Mouse (Mus musculus) right cerebral cortex, postnatal 36 days (tissue): ENCODE results near the gene Swi5.
A peak's percentile ranks its signal among the peaks of the same experiment; 100 is the strongest.

Source experiments
- DNase-seq, 2 experiments: peaks; one replicate each; pipeline ENCODE4 v3.0.0; 2022; ENCODE audit warnings: low spot score in 2 of 2, mixed read lengths in 1 of 2

The Swi5 gene

GRCm38 (mm10) chr2:32260635-32261034 is 27.2 kb downstream of the Swi5 start:
- no peak for DNase-seq

DNA sequence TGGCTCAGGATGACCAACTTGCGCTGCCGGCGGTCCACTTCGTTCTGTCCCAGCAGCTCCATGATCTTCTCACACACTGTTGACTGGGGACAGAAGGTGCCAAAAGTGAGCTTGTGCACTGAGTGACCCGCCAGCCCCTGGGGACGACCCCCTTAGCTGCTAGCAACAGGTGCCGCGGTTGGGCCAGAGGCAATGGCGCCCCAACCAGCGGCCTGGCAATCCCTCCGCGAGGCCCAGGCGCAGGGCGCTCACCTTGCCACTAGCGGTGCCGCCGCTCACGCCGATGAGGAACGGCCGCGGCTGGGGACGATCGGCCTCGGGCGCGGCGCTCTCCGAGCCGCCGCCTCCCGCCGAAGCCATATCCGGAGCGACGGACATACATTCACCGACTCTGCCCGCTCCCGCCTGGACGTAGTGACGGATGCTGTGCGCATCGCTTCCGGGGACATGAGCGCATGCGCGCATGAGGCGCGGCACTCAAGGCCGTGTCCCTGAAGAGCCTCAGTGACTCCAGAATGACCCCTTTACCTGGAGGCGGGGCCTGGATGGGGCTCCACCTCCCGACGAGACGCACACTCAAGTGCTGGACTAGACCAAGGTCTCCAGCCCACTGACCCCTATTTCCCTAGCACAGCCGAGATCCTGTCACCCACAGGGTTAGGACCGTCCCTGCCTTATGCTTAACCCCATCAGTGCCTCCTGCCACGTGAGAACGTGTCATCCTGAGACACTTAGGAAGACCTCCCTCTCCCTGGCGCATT is 28.0 kb downstream of the Swi5 start, which contains the start of gene Uck1:
TSS of gene Uck1 (minus strand) at position 503 of the 761 bp plus-strand sequence.
- DNase-seq: peak; percentile 87

DNA sequence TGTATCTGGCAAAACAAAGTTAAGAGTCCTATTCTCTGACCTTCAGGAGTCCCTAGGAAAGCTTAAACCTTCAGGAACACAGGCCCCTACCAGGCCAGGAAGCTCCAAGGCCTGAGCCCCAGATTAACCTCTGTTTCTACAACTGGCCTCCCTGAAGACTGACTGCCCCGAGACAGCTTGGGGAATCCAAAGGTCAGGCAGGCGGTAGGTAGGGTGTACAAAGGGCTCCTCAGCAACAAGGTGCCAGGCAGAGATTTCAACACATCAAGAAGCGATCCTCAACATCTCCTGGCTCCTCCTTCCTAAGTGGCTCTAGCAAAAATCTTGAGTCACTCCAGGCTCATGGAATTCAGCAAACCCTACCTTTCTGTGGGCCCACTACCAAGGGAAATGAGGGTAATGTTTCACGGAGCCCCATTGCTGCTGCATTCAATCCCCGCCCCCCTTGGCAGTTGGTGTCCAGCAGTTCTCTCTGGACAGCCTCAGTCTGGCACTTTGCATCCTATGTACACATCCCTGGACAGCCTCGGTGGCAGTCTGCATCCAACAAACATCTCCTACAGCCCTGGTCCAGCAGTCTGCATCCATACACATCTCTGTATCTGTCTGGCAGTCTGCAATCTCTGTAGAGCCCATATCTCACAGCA is 28.9 kb downstream of the Swi5 start:
- DNase-seq: no peak

- no peak for DNase-seq
Measured at GRCm38 (mm10) chr2:32256273-32256672, 31.6 kb downstream of the Swi5 start.

DNA sequence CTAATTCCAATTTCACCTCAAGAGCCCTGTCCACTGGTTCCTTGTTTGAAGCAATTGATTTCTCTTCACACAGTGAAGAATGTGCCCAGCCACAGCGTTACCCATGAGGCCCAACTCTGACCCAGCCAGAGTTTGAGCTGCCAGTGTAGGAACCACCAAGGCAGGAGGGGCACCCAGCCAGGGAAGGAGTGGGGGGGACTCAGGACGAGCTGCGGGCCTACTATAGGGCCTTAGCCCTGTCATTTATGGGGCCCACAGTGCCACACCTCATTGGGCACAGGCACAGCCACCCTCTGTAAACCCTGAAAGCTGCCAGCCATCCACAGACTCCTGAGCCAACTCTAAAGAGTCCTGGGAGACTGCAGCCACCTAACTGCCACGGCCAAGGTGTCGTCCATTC is 33.3 kb downstream of the Swi5 start:
- no peak for DNase-seq

- no peak for DNase-seq
Measured at GRCm38 (mm10) chr2:32253352-32253751, 34.5 kb downstream of the Swi5 start.

DNA sequence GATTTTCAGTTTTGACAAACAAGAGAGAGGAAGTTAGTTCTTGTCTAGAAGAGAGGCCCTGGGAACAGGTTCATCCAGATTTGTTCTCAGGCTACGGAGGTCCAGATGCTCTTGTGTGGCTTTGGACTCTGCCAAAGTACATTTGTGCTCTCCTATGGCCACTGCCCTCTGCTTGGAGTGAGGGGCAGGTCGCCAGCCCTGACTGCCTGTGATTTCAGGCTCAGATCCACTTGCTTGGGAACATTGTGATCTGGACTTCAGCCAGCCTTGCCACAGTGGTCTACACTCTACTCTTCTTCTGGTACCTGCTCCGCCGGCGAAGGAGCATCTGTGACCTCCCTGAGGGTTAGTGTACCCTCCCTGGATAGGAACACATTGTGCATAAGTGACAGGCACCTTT is 35.2 kb downstream of the Swi5 start:
- no peak for DNase-seq

DNA sequence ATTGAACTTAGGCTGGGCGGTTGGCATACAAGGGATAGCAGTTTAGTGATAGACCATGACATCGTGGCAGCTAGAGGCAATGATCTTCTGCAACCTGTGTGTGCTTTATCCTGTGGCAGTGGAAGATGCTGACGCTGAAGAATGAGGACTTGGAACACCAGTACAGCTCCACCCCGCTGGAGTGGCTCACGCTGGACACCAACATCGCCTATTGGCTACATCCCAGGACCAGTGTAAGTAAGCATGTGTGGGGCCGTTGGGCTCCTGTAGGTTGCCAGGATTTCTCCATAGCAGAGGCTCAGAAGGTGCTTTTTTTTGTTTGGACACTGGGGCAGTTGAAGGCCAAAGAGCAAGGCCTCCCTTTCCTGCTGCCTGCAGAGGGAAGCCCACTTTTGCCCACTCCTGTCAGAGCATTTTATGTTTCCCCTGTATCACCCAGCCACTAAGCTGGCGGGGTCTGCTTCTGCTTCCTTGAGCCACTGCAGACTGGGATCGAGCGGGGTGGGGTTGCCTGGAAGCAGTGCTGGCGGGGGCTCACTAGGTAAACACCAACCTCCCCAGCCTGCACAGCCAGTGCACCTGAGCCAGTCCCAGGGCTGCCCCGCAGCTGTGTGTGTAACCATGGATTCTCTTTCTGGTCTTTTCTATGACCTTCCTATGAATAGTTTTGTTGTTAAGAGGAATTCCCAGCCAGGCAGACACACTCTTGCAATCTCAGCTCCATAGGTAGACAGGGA is 35.9 kb downstream of the Swi5 start:
- no peak for DNase-seq

DNA sequence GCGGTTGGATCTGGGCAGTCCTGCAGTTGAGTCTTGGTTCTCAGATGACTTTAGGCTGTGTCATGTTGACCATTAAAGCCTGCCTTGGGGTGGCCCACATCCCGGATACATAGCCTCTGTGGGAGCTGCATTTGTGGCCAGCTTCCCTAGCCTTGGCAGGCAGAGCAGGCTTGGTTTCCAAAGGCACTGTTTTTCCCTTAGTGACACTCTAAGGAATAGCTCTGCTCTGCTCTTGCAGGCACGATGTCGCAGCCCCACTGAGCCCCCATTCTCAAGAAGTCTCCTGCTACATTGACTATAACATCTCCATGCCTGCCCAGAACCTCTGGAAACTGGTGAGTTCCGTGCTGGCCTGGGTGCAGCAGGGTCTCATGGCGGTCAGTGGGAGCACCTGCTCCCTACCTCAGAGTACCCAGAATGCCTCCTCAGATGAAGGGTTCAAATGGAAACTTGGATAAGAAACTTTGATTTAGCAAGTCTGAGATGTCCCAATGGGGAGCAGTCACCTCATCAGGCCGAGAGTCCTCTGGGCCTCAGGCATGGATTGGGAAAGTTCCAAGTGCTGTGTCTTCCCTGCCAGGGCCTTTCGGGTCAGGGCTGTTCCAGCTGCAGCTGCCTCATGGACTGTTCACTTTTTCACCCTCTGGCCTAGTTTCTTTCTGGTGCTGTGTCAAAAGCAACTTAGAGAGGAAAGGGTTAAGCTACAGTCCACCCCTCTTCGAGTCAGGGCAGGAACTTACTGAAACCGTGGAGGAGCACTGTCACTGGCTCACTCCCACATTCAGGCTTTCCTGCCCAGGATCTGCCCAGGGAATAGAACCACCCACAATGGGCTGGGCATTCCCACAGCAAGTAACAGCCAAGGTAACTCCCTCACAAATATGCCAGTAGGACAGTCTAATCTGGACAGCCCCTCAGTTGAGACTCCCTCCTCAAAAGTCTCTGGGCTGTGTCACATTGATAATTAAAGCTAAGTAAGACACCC is 39.2 kb downstream of the Swi5 start:
- DNase-seq: no peak

GRCm38 (mm10) chr2:32246741-32247140 is 41.1 kb downstream of the Swi5 start:
- no peak for DNase-seq

GRCm38 (mm10) chr2:32242986-32243385 is 44.9 kb downstream of the Swi5 start:
- no peak for DNase-seq

- DNase-seq: no peak
Measured at GRCm38 (mm10) chr2:32240591-32240990, 47.3 kb downstream of the Swi5 start.

DNA sequence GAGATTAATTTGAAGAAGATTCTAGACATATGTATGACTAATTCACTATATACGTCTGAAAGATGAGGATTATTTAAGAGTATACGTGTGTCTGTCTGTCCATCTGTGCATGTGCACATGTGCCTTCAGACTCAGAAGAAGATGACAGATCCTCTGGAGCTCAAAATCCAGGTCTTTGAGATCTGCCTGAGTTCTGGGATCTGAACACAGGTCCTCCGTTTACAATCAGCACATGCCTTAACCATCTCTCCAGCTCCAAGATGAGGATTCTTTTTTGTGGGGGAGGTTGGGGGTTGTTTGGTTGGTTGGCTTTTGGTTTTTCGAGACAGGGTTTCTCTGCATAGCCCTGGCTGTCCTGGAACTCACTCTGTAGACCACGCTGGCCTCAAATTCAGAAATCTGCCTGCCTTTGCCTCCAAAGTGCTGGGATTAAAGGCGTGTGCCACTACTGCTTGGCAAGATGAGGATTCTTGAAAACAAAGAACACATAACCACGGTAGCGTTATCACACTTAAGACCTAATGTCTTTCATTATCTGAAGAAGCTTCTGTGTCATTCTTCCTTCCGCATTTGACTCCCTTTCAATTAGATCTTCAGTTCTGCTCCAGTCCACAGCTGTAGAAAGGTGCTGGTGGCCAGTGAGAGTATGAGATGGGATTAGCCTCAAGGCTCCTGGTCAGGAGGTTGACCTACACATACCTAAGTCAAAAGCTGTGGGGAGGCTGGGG is 49.0 kb downstream of the Swi5 start:
- no peak for DNase-seq

- no peak for DNase-seq
Measured at GRCm38 (mm10) chr2:32237571-32237970, 50.3 kb downstream of the Swi5 start.

DNA sequence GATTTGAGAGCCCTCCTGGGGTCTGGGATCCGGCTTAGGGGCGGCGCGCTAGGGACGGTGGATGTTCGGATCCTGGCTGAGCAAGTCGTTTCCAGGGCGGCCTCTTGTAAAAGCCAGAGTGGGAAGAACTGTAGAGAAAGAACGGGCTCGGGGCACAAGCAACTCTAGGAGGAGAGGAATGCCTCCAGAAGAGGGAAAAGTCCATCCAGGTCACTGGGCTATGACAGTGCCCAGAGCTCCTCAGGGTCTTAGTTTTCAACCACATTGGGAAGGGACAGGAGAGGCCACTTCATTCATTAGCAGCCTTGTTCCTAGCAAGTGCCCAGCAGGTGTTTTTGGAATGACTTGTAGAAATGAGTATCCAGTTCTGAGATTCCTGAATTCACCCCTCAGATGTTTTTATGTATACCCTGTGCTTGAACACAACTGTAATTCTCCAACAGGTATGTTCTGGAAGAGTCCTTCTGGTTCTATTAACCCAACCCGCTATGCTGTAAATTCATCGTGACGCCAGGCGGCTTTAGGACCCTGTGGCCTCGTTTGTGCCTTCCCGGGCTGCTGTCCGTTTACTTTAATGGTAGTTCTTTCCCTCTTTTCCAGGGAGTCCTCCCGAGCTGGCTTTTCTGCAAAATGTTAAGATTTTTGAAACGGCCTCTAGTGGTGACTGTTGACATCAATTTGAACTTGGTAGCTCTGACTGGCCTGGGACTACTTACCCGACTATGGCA is 51.0 kb downstream of the Swi5 start:
- DNase-seq: no peak

- DNase-seq: peak; percentile 87 to 88
Measured at GRCm38 (mm10) chr2:32235886-32236759, 51.8 kb downstream of the Swi5 start, which contains the start of gene Pomt1. Pomt1 (plus strand) TSS chr2:32236590.

- no peak for DNase-seq
Measured at GRCm38 (mm10) chr2:32235433-32235832, 52.4 kb downstream of the Swi5 start.
